Mouse (Mus musculus): ENCODE measurements around the gene Secisbp2l.

Gene Secisbp2l

GRCm38 (mm10) chr2:125782719-125783109 lies at the start of gene Secisbp2l:
Secisbp2l (minus strand) TSS chr2:125782870.
- DNase-seq (ENCODE audit: low spot score) = peak; percentile 95

GRCm38 (mm10) chr2:125829924-125830323 lies 47.3 kb upstream of the Secisbp2l start:
- DNase-seq (ENCODE audit: low spot score) = no peak

GRCm38 (mm10) chr2:125827898-125828297 lies 45.2 kb upstream of the Secisbp2l start:
- DNase-seq (ENCODE audit: low spot score) = no peak

GRCm38 (mm10) chr2:125826201-125826600 lies 43.5 kb upstream of the Secisbp2l start:
- no peak for DNase-seq (ENCODE audit: low spot score)

- no peak for DNase-seq (ENCODE audit: low spot score)
These were observed 37.7 kb upstream of the Secisbp2l start for GRCm38 (mm10) chr2:125820397-125820796.

GRCm38 (mm10) chr2:125813972-125814595 lies 31.4 kb upstream of the Secisbp2l start:
- DNase-seq (ENCODE audit: low spot score) = no peak

- no peak for DNase-seq (ENCODE audit: low spot score)
These were observed 28.7 kb upstream of the Secisbp2l start for GRCm38 (mm10) chr2:125811332-125811731.

GRCm38 (mm10) chr2:125809551-125809950 lies 26.9 kb upstream of the Secisbp2l start:
- no peak for DNase-seq (ENCODE audit: low spot score)

- no peak for DNase-seq (ENCODE audit: low spot score)
These were observed 23.2 kb upstream of the Secisbp2l start for GRCm38 (mm10) chr2:125805826-125806225.

GRCm38 (mm10) chr2:125801947-125802346 lies 19.3 kb upstream of the Secisbp2l start:
- no peak for DNase-seq (ENCODE audit: low spot score)

- DNase-seq (ENCODE audit: low spot score) = no peak
These were observed 18.4 kb upstream of the Secisbp2l start for GRCm38 (mm10) chr2:125801038-125801437.

GRCm38 (mm10) chr2:125800428-125800827 lies 17.8 kb upstream of the Secisbp2l start:
- peak; percentile 38 for DNase-seq (ENCODE audit: low spot score)

- no peak for DNase-seq (ENCODE audit: low spot score)
These were observed 15.2 kb upstream of the Secisbp2l start for GRCm38 (mm10) chr2:125797872-125798271.

GRCm38 (mm10) chr2:125795118-125795517 lies 12.4 kb upstream of the Secisbp2l start:
- DNase-seq (ENCODE audit: low spot score) = no peak

GRCm38 (mm10) chr2:125794166-125794565 lies 11.5 kb upstream of the Secisbp2l start:
- DNase-seq (ENCODE audit: low spot score) = no peak

- no peak for DNase-seq (ENCODE audit: low spot score)
These were observed 10.2 kb upstream of the Secisbp2l start for GRCm38 (mm10) chr2:125792879-125793261.

GRCm38 (mm10) chr2:125792144-125792878 lies 9.6 kb upstream of the Secisbp2l start:
- DNase-seq (ENCODE audit: low spot score) = no peak

GRCm38 (mm10) chr2:125791485-125791885 lies 8.8 kb upstream of the Secisbp2l start:
- no peak for DNase-seq (ENCODE audit: low spot score)

- no peak for DNase-seq (ENCODE audit: low spot score)
These were observed 7.6 kb upstream of the Secisbp2l start for GRCm38 (mm10) chr2:125790242-125790641.

GRCm38 (mm10) chr2:125789265-125789664 lies 6.6 kb upstream of the Secisbp2l start:
- DNase-seq (ENCODE audit: low spot score) = no peak

GRCm38 (mm10) chr2:125788785-125789184 lies 6.1 kb upstream of the Secisbp2l start:
- DNase-seq (ENCODE audit: low spot score) = no peak

GRCm38 (mm10) chr2:125788351-125788750 lies 5.7 kb upstream of the Secisbp2l start:
- DNase-seq (ENCODE audit: low spot score) = no peak

- no peak for DNase-seq (ENCODE audit: low spot score)
These were observed 2.4 kb upstream of the Secisbp2l start for GRCm38 (mm10) chr2:125785021-125785420.

- no peak for DNase-seq (ENCODE audit: low spot score)
These were observed 1.7 kb upstream of the Secisbp2l start for GRCm38 (mm10) chr2:125784392-125784791.
